Mouse (Mus musculus): ENCODE results near the gene Uggt1.

DNA sequence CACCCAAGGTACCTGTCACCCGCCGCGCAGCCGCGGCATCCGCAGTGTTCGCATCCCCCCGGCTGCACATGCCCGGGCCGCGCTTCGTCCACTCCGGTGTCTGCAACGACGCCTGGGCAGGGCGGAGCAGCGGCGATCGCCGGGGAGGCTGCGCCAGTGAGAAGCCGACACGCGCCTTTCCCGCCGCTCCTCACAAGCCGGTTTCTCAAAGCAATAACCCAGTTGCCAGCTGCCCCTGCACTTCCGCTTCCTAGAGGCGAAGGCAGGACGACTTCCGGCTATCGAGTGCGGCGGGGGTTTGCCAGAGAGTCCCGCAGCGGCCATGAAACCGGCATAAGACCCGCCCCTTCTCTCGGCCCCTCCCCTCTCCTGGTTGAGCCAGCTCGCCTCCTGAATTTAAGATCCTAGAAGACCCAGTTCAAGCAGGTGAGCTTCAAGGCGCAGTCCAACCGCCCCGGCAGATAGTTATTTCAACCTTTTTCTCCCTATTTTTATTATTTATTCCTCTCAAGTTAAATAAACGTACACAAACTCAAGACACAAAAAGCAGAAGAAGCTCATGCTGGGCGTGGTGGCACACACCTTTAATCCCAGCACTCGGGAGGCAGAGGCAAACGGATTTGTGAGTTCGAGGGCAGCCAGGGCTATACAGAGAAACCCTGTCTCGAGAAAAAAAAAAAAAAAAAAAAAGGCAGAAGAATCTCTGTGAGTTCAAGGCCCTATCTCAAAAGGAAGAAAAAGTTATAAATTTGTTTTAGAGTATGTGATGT, at the start of gene Uggt1:
- no peak for TF ChIP-seq CTCF (IDR thresholded peaks at IDR 0.05; ENCODE audit: low read depth)
- no peak for TF ChIP-seq EP300 (IDR thresholded peaks at IDR 0.05; ENCODE audit: low read depth)

Data from heart, postnatal 0 days (tissue).